Mouse (Mus musculus): ENCODE measurements at regions not wholly inside any gene's neighbourhood (a gene's known extent, or its start where the extent isn't known, plus 50 kb on each side); places are given as distances from the start of the nearest gene placed in this dataset.

DNA sequence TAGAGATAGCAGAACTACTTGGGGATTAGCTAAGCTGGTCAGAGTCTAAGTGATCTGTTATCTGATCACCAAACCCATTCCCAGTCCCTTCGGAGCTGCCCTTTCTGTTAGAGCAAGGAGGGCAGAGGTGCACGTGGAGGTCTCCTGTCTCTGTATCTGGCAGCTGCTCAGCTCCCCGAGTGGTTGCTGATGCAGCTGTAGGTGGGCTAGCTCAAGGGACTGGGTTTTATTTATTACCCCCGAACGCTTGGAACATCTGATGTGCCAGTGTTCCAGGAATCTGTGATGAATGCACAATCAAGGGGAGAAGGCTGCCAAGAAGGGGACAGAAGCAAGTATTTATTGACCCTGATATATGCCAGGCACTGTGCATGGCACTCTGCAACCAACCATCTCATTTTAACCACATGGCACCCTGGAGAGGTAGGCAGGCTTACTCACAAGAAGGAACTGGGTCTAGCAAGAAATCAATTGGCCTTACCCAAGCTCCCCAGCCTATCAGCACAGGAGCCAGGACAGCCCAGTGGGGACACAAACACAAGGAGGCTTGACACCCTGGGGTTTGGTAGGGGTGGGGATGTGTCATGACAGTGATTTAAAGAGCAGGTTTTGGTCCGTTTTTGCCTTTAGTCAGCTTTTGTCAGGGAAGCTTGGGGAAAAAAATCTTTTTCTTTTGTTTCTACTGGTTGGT lies 154.6 kb upstream of the Bmper start:
- Histone ChIP-seq H3K4me3 (ENCODE audit: control insufficient read depth, insufficient read depth, low read length) (no peak overlapping the region), H3K27ac (ENCODE audit: control insufficient read depth, insufficient read depth, low read length) (no peak overlapping the region), H3K4me1 (replicated peaks; ENCODE audit: control insufficient read depth, insufficient read depth, low read length) (peaks cover 1% of the 10 kb centered on the region; the same call in 1 of the 2 replicates), H3K27me3 (ENCODE audit: control insufficient read depth, insufficient read depth, low read length) (no peaks in the 10 kb centered on the region; the same call in 1 of the 2 replicates), H3K36me3 (ENCODE audit: control insufficient read depth, insufficient read depth, low read length) (no peaks in the 10 kb centered on the region)
- no peak for TF ChIP-seq POLR2A (IDR thresholded peaks at IDR 0.05; ENCODE audit: control insufficient read depth, extremely low read depth, insufficient read depth, low read length, poor library complexity)
- no peak for TF ChIP-seq CTCF (IDR thresholded peaks at IDR 0.05; ENCODE audit: borderline replicate concordance, control insufficient read depth, extremely low read depth, insufficient read depth, low read length, poor library complexity)
- DNase-seq, result no peak
- WGBS, result 93% methylated on average over 6 of the region's 6 CpGs

DNA sequence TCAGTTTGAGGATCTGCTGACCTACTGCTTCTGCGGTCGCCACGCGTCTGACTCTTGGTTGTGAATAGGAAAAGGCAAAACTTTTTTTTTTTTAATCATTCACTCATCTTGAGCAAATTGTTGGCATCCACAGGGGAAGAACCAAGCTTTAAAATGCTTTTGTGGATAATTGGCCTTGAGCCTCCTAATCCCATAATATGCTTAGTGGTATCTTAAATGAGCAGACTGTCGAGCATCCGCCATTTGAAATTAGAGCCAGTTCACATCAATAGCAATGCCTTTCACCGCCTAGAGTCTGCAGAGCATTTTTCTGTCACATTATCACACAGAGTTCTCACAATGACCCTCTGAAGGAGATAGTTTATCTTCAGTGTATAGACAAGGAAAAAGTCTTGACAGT lies 153.7 kb upstream of the Bmper start:
- H3K36me3 ChIP-seq (ENCODE audit: control insufficient read depth, insufficient read depth, low read length), result no peaks in the 10 kb centered on the region
- no peak overlapping the region for H3K27ac ChIP-seq (ENCODE audit: control insufficient read depth, insufficient read depth, low read length)
- WGBS, result 96% methylated on average over 7 of the region's 7 CpGs
- H3K27me3 ChIP-seq (ENCODE audit: control insufficient read depth, insufficient read depth, low read length), result no peaks in the 10 kb centered on the region; the same call in 1 of the 2 replicates
- H3K4me3 ChIP-seq (ENCODE audit: control insufficient read depth, insufficient read depth, low read length), result no peak overlapping the region
- TF ChIP-seq POLR2A (IDR thresholded peaks at IDR 0.05; ENCODE audit: control insufficient read depth, extremely low read depth, insufficient read depth, low read length, poor library complexity), result no peak
- TF ChIP-seq CTCF (IDR thresholded peaks at IDR 0.05; ENCODE audit: borderline replicate concordance, control insufficient read depth, extremely low read depth, insufficient read depth, low read length, poor library complexity), result no peak
- no peak for DNase-seq
- H3K4me1 ChIP-seq (replicated peaks; ENCODE audit: control insufficient read depth, insufficient read depth, low read length), result peaks cover 2% of the 10 kb centered on the region; the same call in 1 of the 2 replicates

- no peaks in the 10 kb centered on the region for H3K36me3 ChIP-seq (ENCODE audit: control insufficient read depth, insufficient read depth, low read length)
- TF ChIP-seq CTCF (IDR thresholded peaks at IDR 0.05; ENCODE audit: borderline replicate concordance, control insufficient read depth, extremely low read depth, insufficient read depth, low read length, poor library complexity), result no peak
- TF ChIP-seq POLR2A (IDR thresholded peaks at IDR 0.05; ENCODE audit: control insufficient read depth, extremely low read depth, insufficient read depth, low read length, poor library complexity), result no peak
- WGBS, result 57% methylated on average over 2 of the region's 2 CpGs
- no peaks in the 10 kb centered on the region for H3K27me3 ChIP-seq (ENCODE audit: control insufficient read depth, insufficient read depth, low read length)
- no peak for DNase-seq
- no peak overlapping the region for H3K27ac ChIP-seq (ENCODE audit: control insufficient read depth, insufficient read depth, low read length)
- H3K4me1 ChIP-seq (replicated peaks; ENCODE audit: control insufficient read depth, insufficient read depth, low read length), result peaks cover 2% of the 10 kb centered on the region; the same call in 1 of the 2 replicates
- H3K4me3 ChIP-seq (ENCODE audit: control insufficient read depth, insufficient read depth, low read length), result no peak overlapping the region
These were observed 151.9 kb upstream of the Bmper start for GRCm38 (mm10) chr9:23071006-23071405.

GRCm38 (mm10) chr9:23072741-23073140 lies 150.1 kb upstream of the Bmper start:
- H3K4me1 ChIP-seq (replicated peaks; ENCODE audit: control insufficient read depth, insufficient read depth, low read length), result peaks cover 2% of the 10 kb centered on the region; the same call in 1 of the 2 replicates
- TF ChIP-seq CTCF (IDR thresholded peaks at IDR 0.05; ENCODE audit: borderline replicate concordance, control insufficient read depth, extremely low read depth, insufficient read depth, low read length, poor library complexity), result no peak
- TF ChIP-seq POLR2A (IDR thresholded peaks at IDR 0.05; ENCODE audit: control insufficient read depth, extremely low read depth, insufficient read depth, low read length, poor library complexity), result no peak
- DNase-seq, result no peak
- H3K4me3 ChIP-seq (ENCODE audit: control insufficient read depth, insufficient read depth, low read length), result no peak overlapping the region
- WGBS, result 19% methylated on average over 8 of the region's 8 CpGs
- H3K36me3 ChIP-seq (ENCODE audit: control insufficient read depth, insufficient read depth, low read length), result no peaks in the 10 kb centered on the region
- H3K27ac ChIP-seq (ENCODE audit: control insufficient read depth, insufficient read depth, low read length), result no peak overlapping the region
- no peaks in the 10 kb centered on the region for H3K27me3 ChIP-seq (ENCODE audit: control insufficient read depth, insufficient read depth, low read length)

GRCm38 (mm10) chr9:23083562-23083961 lies 139.3 kb upstream of the Bmper start:
- 24% methylated on average over 17 of the region's 17 CpGs for WGBS
- TF ChIP-seq CTCF (IDR thresholded peaks at IDR 0.05; ENCODE audit: borderline replicate concordance, control insufficient read depth, extremely low read depth, insufficient read depth, low read length, poor library complexity) (no peak), POLR2A (IDR thresholded peaks at IDR 0.05; ENCODE audit: control insufficient read depth, extremely low read depth, insufficient read depth, low read length, poor library complexity) (no peak)
- H3K36me3 ChIP-seq (ENCODE audit: control insufficient read depth, insufficient read depth, low read length), result no peaks in the 10 kb centered on the region
- H3K27ac ChIP-seq (ENCODE audit: control insufficient read depth, insufficient read depth, low read length), result no peak overlapping the region
- H3K4me1 ChIP-seq (replicated peaks; ENCODE audit: control insufficient read depth, insufficient read depth, low read length), result peaks cover 4% of the 10 kb centered on the region; the same call in 1 of the 2 replicates
- no peaks in the 10 kb centered on the region for H3K27me3 ChIP-seq (ENCODE audit: control insufficient read depth, insufficient read depth, low read length)
- no peak for DNase-seq
- H3K4me3 ChIP-seq (ENCODE audit: control insufficient read depth, insufficient read depth, low read length), result no peak overlapping the region

GRCm38 (mm10) chr9:23089339-23089738 lies 133.5 kb upstream of the Bmper start:
- 86% methylated on average over 2 of the region's 2 CpGs for WGBS
- Histone ChIP-seq H3K4me1 (replicated peaks; ENCODE audit: control insufficient read depth, insufficient read depth, low read length) (no peaks in the 10 kb centered on the region), H3K27me3 (ENCODE audit: control insufficient read depth, insufficient read depth, low read length) (no peaks in the 10 kb centered on the region), H3K4me3 (ENCODE audit: control insufficient read depth, insufficient read depth, low read length) (no peak overlapping the region), H3K27ac (ENCODE audit: control insufficient read depth, insufficient read depth, low read length) (no peak overlapping the region), H3K36me3 (ENCODE audit: control insufficient read depth, insufficient read depth, low read length) (no peaks in the 10 kb centered on the region)
- DNase-seq, result no peak
- no peak for TF ChIP-seq CTCF (IDR thresholded peaks at IDR 0.05; ENCODE audit: borderline replicate concordance, control insufficient read depth, extremely low read depth, insufficient read depth, low read length, poor library complexity)
- no peak for TF ChIP-seq POLR2A (IDR thresholded peaks at IDR 0.05; ENCODE audit: control insufficient read depth, extremely low read depth, insufficient read depth, low read length, poor library complexity)
